Mouse (Mus musculus) forebrain, embryonic 11.5 days (tissue): ENCODE measurements around the gene Pih1d2. TPM values are rescaled to one million over a fixed set of nuclear protein-coding genes. Genes with fewer than 3 reads are reported as not detected.

Source experiments
- ATAC-seq: fragments of 200-750 bp; cut with Nextera tagmentation; replicated peaks from 2 replicates; pipeline ENCODE4 v1.8.0; 2017; ENCODE audit warnings: moderate TSS enrichment; ENCODE audit not compliant: low FRiP score
- DNase-seq: peaks from one replicate; pipeline ENCODE4 v3.0.0-alpha.2; 2017; ENCODE audit warnings: low spot score
- H3K27ac ChIP-seq: fragments of 300-500 bp; sonication (generic); 2 replicates; pipeline ENCODE4 v1.5.1; 2014; ENCODE audit warnings: low read depth, low read length
- H3K27me3 ChIP-seq: fragments of 300-500 bp; sonication (generic); 2 replicates; pipeline ENCODE4 v1.6.1; 2014; ENCODE audit warnings: mild to moderate bottlenecking, low read length, mixed read lengths; ENCODE audit not compliant: control insufficient read depth, insufficient read depth
- H3K36me3 ChIP-seq: fragments of 300-500 bp; sonication (generic); 2 replicates; pipeline ENCODE4 v1.6.1; 2014; ENCODE audit warnings: mild to moderate bottlenecking, low read length, moderate library complexity, mixed read lengths; ENCODE audit not compliant: control insufficient read depth, insufficient read depth
- H3K4me1 ChIP-seq: fragments of 300-500 bp; sonication (generic); replicated peaks from 2 replicates; pipeline ENCODE4 v1.6.1; 2014; ENCODE audit warnings: low read length, mixed read lengths; ENCODE audit not compliant: control insufficient read depth, insufficient read depth
- H3K4me2 ChIP-seq: fragments of 300-500 bp; sonication (generic); 2 replicates; pipeline ENCODE4 v1.6.1; 2014; ENCODE audit warnings: low read depth, mild to moderate bottlenecking, low read length, moderate library complexity, mixed read lengths; ENCODE audit not compliant: severe bottlenecking
- H3K4me3 ChIP-seq: fragments of 300-500 bp; sonication (generic); 2 replicates; pipeline ENCODE4 v1.5.1; 2014; ENCODE audit warnings: low read depth, low read length
- H3K9ac ChIP-seq: fragments of 300-500 bp; sonication (generic); 2 replicates; pipeline ENCODE4 v1.6.1; 2014; ENCODE audit warnings: low read length
- H3K9me3 ChIP-seq: fragments of 300-500 bp; sonication (generic); 2 replicates; pipeline ENCODE4 v1.6.1; 2016; ENCODE audit warnings: low read length, mixed read lengths; ENCODE audit not compliant: control insufficient read depth
- WGBS: fragments of 180-500 bp; shearing (Covaris S2); extraction: QIAGEN DNeasy Blood & Tissue Kit; methylation state at CpG from one replicate; pipeline ENCODE4 v1.1.7; 2014; 5-methylcytosine and 5-hydroxymethylcytosine counted together
- polyA plus RNA-seq: library from polyadenylated mRNA; unstranded; fragments of >200 nt; fragmentation: Nextera tagmentation; extraction: Ambion mirVana; gene quantifications from 2 replicates; pipeline ENCODE4 v1.2.1, GENCODE M21; 2014

The Pih1d2 gene
- polyA plus RNA-seq, 1 experiment from 2014 or later = 8.6 TPM

- no peak overlapping the region for H3K4me3 ChIP-seq
- H3K9ac ChIP-seq = no peak overlapping the region
- WGBS = 75% methylated on average over 10 of the region's 10 CpGs
- H3K36me3 ChIP-seq = peaks cover 12% of the 10 kb centered on the region; the same call in 1 of the 2 replicates
- no peaks in the 10 kb centered on the region for H3K9me3 ChIP-seq
- H3K4me1 ChIP-seq = no peaks in the 10 kb centered on the region
- no peaks in the 10 kb centered on the region for H3K27me3 ChIP-seq
- DNase-seq (no peak), ATAC-seq (no peak)
- H3K4me2 ChIP-seq = no peak overlapping the region
- H3K27ac ChIP-seq = no peak overlapping the region
These were observed 29.8 kb downstream of the Pih1d2 start for GRCm38 (mm10) chr9:50646826-50647370.

GRCm38 (mm10) chr9:50650503-50650902 lies 33.4 kb downstream of the Pih1d2 start:
- no peak for ATAC-seq
- Histone ChIP-seq H3K9me3 (no peaks in the 10 kb centered on the region), H3K27me3 (no peaks in the 10 kb centered on the region), H3K9ac (no peak overlapping the region), H3K4me3 (no peak overlapping the region), H3K36me3 (peaks cover 10% of the 10 kb centered on the region; the same call in 1 of the 2 replicates), H3K4me1 (no peaks in the 10 kb centered on the region), H3K27ac (no peak overlapping the region), H3K4me2 (no peak overlapping the region)
- DNase-seq = no peak
- WGBS = 93% methylated on average over 10 of the region's 10 CpGs

- Histone ChIP-seq H3K4me2 (peak overlapping the region; percentile 84), H3K27me3 (no peaks in the 10 kb centered on the region), H3K27ac (no peak overlapping the region), H3K9me3 (no peaks in the 10 kb centered on the region), H3K9ac (peak overlapping the region; percentile 89), H3K4me3 (peak overlapping the region; percentile 84), H3K4me1 (peaks cover 2% of the 10 kb centered on the region; the same call in 1 of the 2 replicates), H3K36me3 (peaks cover under 1% of the 10 kb centered on the region; the same call in 1 of the 2 replicates)
- ATAC-seq (no peak), DNase-seq (no peak)
- WGBS = 28% methylated on average over 5 of the region's 5 CpGs
These were observed 41.3 kb downstream of the Pih1d2 start for GRCm38 (mm10) chr9:50658391-50658790.

- H3K4me1 ChIP-seq = peaks cover 2% of the 10 kb centered on the region; the same call in 1 of the 2 replicates
- ATAC-seq = no peak
- peak overlapping the region; percentile 84 for H3K4me2 ChIP-seq
- peak overlapping the region; percentile 84 for H3K4me3 ChIP-seq
- no peak for DNase-seq
- peak overlapping the region; percentile 71; the same call in 1 of the 2 replicates for H3K27ac ChIP-seq
- H3K9ac ChIP-seq = peak overlapping the region; percentile 89
- H3K36me3 ChIP-seq = no peaks in the 10 kb centered on the region; the same call in 1 of the 2 replicates
- H3K27me3 ChIP-seq = no peaks in the 10 kb centered on the region
- H3K9me3 ChIP-seq = no peaks in the 10 kb centered on the region
- WGBS = under 1% methylated on average over 28 of the region's 28 CpGs
These were observed 41.8 kb downstream of the Pih1d2 start for GRCm38 (mm10) chr9:50658941-50659388.

- H3K4me3 ChIP-seq = peak within 1 kb of the TSS; percentile 84
- peak within 1 kb of the TSS; percentile 89 for H3K9ac ChIP-seq
- H3K9me3 ChIP-seq = no peaks in the 10 kb centered on the region
- H3K27ac ChIP-seq = peak within 1 kb of the TSS; percentile 71
- under 1% methylated on average over 63 of the region's 63 CpGs for WGBS
- no peaks in the 10 kb centered on the region for H3K27me3 ChIP-seq
- peaks cover 2% of the 10 kb centered on the region; the same call in 1 of the 2 replicates for H3K4me1 ChIP-seq
- DNase-seq = peak; percentile 91
- no peaks in the 10 kb centered on the region; the same call in 1 of the 2 replicates for H3K36me3 ChIP-seq
- peak; percentile 92 for ATAC-seq
- H3K4me2 ChIP-seq = peak within 1 kb of the TSS; percentile 84
These were observed 42.5 kb downstream of the Pih1d2 start, which contains the start of gene Dlat for GRCm38 (mm10) chr9:50659392-50660217. TSS of gene Dlat (minus strand) at chr9:50659780.

- H3K27me3 ChIP-seq = no peaks in the 10 kb centered on the region
- ATAC-seq (no peak), DNase-seq (no peak)
- no peaks in the 10 kb centered on the region; the same call in 1 of the 2 replicates for H3K36me3 ChIP-seq
- peak overlapping the region; percentile 84 for H3K4me2 ChIP-seq
- H3K9ac ChIP-seq = no peak overlapping the region
- H3K27ac ChIP-seq = no peak overlapping the region
- H3K4me3 ChIP-seq = peak overlapping the region; percentile 84
- H3K9me3 ChIP-seq = no peaks in the 10 kb centered on the region
- 18% methylated on average over 12 of the region's 12 CpGs for WGBS
- peaks cover 2% of the 10 kb centered on the region; the same call in 1 of the 2 replicates for H3K4me1 ChIP-seq
These were observed 43.3 kb downstream of the Pih1d2 start for GRCm38 (mm10) chr9:50660431-50660830.

GRCm38 (mm10) chr9:50664826-50665225 lies 47.7 kb downstream of the Pih1d2 start:
- H3K27me3 ChIP-seq = no peaks in the 10 kb centered on the region
- no peak overlapping the region for H3K27ac ChIP-seq
- no peak overlapping the region for H3K4me3 ChIP-seq
- H3K36me3 ChIP-seq = no peaks in the 10 kb centered on the region
- no peak overlapping the region for H3K4me2 ChIP-seq
- ATAC-seq = no peak
- DNase-seq = no peak
- H3K9ac ChIP-seq = no peak overlapping the region
- H3K4me1 ChIP-seq = no peaks in the 10 kb centered on the region
- WGBS = 91% methylated on average over 5 of the region's 5 CpGs
- H3K9me3 ChIP-seq = no peaks in the 10 kb centered on the region

GRCm38 (mm10) chr9:50666442-50666841 lies 49.3 kb downstream of the Pih1d2 start:
- Histone ChIP-seq H3K9ac (no peak overlapping the region), H3K9me3 (no peaks in the 10 kb centered on the region), H3K27me3 (no peaks in the 10 kb centered on the region), H3K4me3 (no peak overlapping the region), H3K27ac (no peak overlapping the region), H3K36me3 (no peaks in the 10 kb centered on the region), H3K4me2 (no peak overlapping the region), H3K4me1 (no peaks in the 10 kb centered on the region)
- 84% methylated on average over 6 of the region's 6 CpGs for WGBS
- DNase-seq (no peak), ATAC-seq (no peak)
